In genomic region chr14:72708581-72708991, GRCm38 (mm10) we compare ENCODE assay signal across 8 mouse cellular contexts. TPM values are rescaled to one million over a fixed set of nuclear protein-coding genes. Genes with fewer than 3 reads are reported as not detected.
DNase-seq lines count a peak whose midpoint lies in the region; ATAC-seq and TF ChIP-seq lines count a peak whose summit lies in the region.

No protein-coding gene starts in this region.

- no peaks in the 10 kb centered on the region for H3K9me3 ChIP-seq in kidney, postnatal 0 days (replicated peaks; ENCODE audit: low read length)
- no peaks in the 10 kb centered on the region for H3K9me3 ChIP-seq in midbrain, embryonic 16.5 days (replicated peaks; ENCODE audit: control insufficient read depth, low read length, poor library complexity, severe bottlenecking)

- no peak for TF ChIP-seq CTCF in kidney, postnatal 0 days (IDR thresholded peaks at IDR 0.05; ENCODE audit: low read depth)
- TF ChIP-seq CTCF in embryonic fibroblast, embryonic 13.5 days (IDR thresholded peaks at IDR 0.05; ENCODE audit: borderline replicate concordance, insufficient read depth, low read length) = no peak

- no peaks in the 10 kb centered on the region for H3K27me3 ChIP-seq in kidney, postnatal 0 days (ENCODE audit: insufficient read depth, low read length)
- H3K27me3 ChIP-seq in midbrain, embryonic 16.5 days (ENCODE audit: control insufficient read depth, insufficient read depth, low read depth, low read length) = peaks cover 5% of the 10 kb centered on the region

- DNase-seq in kidney, postnatal 0 days (ENCODE audit: low spot score) = peak; percentile 39
- no peak for DNase-seq in kidney, adult 8-10 months
- peak; percentile 22 for DNase-seq in NIH3T3 (ENCODE audit: low read depth)
- peak; percentile 29 for DNase-seq in layer of hippocampus, adult 9-11 months
- no peak for DNase-seq in adrenal gland, adult 8-10 months
- no peak for DNase-seq in adrenal gland, postnatal 14 days

- no peak for ATAC-seq in kidney, postnatal 0 days (replicated peaks; ENCODE audit: low FRiP score, low read depth)
- no peak for ATAC-seq in midbrain, embryonic 16.5 days

- H3K4me2 ChIP-seq in kidney, postnatal 0 days (ENCODE audit: low read length) = peak overlapping the region; percentile 87
- peak overlapping the region; percentile 66 for H3K4me2 ChIP-seq in midbrain, embryonic 16.5 days (ENCODE audit: low read length)

- peak overlapping the region; percentile 97; the same call in 1 of the 2 replicates for H3K9ac ChIP-seq in kidney, postnatal 0 days (ENCODE audit: low read depth, low read length)
- peak overlapping the region; percentile 93; the same call in 1 of the 2 replicates for H3K9ac ChIP-seq in midbrain, embryonic 16.5 days (ENCODE audit: low read depth, low read length)

- no peak for TF ChIP-seq POLR2A in embryonic fibroblast, embryonic 13.5 days (IDR thresholded peaks at IDR 0.05; ENCODE audit: low read depth, low read length)

- no peaks in the 10 kb centered on the region for H3K36me3 ChIP-seq in kidney, postnatal 0 days (ENCODE audit: insufficient read depth, low read length)
- H3K36me3 ChIP-seq in midbrain, embryonic 16.5 days (ENCODE audit: control insufficient read depth, insufficient read depth, low read length) = no peaks in the 10 kb centered on the region

- peak overlapping the region; percentile 95 for H3K4me3 ChIP-seq in kidney, postnatal 0 days (replicated peaks; ENCODE audit: low read depth, low read length)
- H3K4me3 ChIP-seq in embryonic fibroblast, embryonic 13.5 days (ENCODE audit: insufficient read depth, low read length) = peak overlapping the region; percentile 81
- peak overlapping the region; percentile 95 for H3K4me3 ChIP-seq in midbrain, embryonic 16.5 days (ENCODE audit: low read depth, low read length)

- H3K4me1 ChIP-seq in kidney, postnatal 0 days (replicated peaks; ENCODE audit: insufficient read depth, low read length) = 0 out of 2 replicates have a peak, but pooled peaks cover 5% of the 10 kb centered on the region
- H3K4me1 ChIP-seq in embryonic fibroblast, embryonic 13.5 days (ENCODE audit: control insufficient read depth, insufficient read depth, low read length) = no peaks in the 10 kb centered on the region
- peaks cover 9% of the 10 kb centered on the region for H3K4me1 ChIP-seq in midbrain, embryonic 16.5 days (ENCODE audit: control insufficient read depth, insufficient read depth, low read length)

- no peak overlapping the region for H3K27ac ChIP-seq in kidney, postnatal 0 days
- H3K27ac ChIP-seq in embryonic fibroblast, embryonic 13.5 days (ENCODE audit: insufficient read depth, low read length) = peak overlapping the region; percentile 59
- no peak overlapping the region; the same call in 1 of the 2 replicates for H3K27ac ChIP-seq in midbrain, embryonic 16.5 days (ENCODE audit: low read length)

- 24% methylated on average over 11 of the region's 11 CpGs for WGBS in kidney, postnatal 0 days
- WGBS in midbrain, embryonic 16.5 days = 23% methylated on average over 11 of the region's 11 CpGs

RNA-seq across cellular contexts. Expression of gene Fndc3a, which starts 1.2 kb away (rescaled TPM):
- 33.1 and 36.6 TPM in 2 replicates for polyA plus RNA-seq in kidney, postnatal 0 days (2015; fragmentation: Nextera tagmentation; extraction: Ambion mirVana)
- polyA plus RNA-seq in embryonic fibroblast, embryonic 13.5 days (2011; ENCODE audit: insufficient read length, low read depth, missing spikeins) = 109 and 117 TPM in 2 replicates
- 47.5 and 55.5 TPM in 2 replicates for polyA plus RNA-seq in midbrain, embryonic 16.5 days (2015; fragmentation: Nextera tagmentation; extraction: Ambion mirVana)
- total RNA-seq in adrenal gland, adult 8-10 months (2022) = 10 to 100 TPM; 72.4 to 87.8 (median 80.5) TPM
- 57.9 and 59.1 TPM in 2 replicates for total RNA-seq in adrenal gland, postnatal 14 days (2021)

Comparison
In these comparisons a context has a peak if more than half of its experiments do, and no peak if none do; other contexts are left out.
1. DNase-seq: peak in kidney, postnatal 0 days (single experiment), NIH3T3 (single experiment) and layer of hippocampus, adult 9-11 months (single experiment); none in kidney, adult 8-10 months (0 of 2), adrenal gland, adult 8-10 months (single experiment) and adrenal gland, postnatal 14 days (single experiment).
2. Peak in every context shown above with its lines, with median percentiles within 50 percentile points of each other: H3K4me3 ChIP-seq.